Mouse (Mus musculus) heart, postnatal 36 days (tissue): ENCODE data around the gene Mlf1. TPM values are rescaled to one million over a fixed set of nuclear protein-coding genes. Genes with fewer than 3 reads are reported as not detected.

Experiments
- DNase-seq, 2 experiments: peaks; one replicate each; pipeline ENCODE4 v3.0.0; 2021 to 2022
- intact Hi-C: fragments of 180-260 bp; cut with DNase I; formaldehyde crosslinking; loops from one replicate; pipeline ENCODE4 v1.15.1; 2025
- total RNA-seq, 2 experiments: library from RNA; stranded (reverse); gene quantifications; 2 replicates each; pipeline ENCODE4 v1.2.3; 2021

Gene Mlf1
- total RNA-seq, 2 experiments from 2014 or later: 289 to 311 TPM

DNA sequence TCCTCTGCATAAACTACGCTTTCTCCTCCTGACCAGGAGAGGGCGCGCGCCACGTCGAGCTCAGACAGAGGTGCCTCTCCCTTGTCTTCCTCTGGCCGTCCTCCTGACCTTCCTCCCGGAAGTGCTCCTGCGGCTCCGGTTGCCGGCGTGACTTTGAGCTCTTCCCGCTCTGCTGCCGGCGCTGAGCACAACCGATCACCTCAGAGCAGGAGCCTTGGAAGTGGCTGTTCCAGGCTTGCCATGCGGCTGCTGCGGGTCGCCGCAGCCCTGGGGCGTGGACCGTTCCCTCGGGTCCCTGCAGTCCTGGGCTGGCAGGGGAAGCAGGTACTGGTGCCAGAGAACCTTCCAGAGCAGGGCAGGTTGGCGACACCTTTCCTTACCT, 56.1 kb downstream of the Mlf1 start, which contains the start of gene Gfm1:
Gfm1 (plus strand) TSS at position 98 of the 382 bp plus-strand sequence.
- DNase-seq: peak; percentile 87 to 89
- intact Hi-C loops: loop anchor here (1.0 to 5.0 kb wide), 4 partner anchors 37 to 152 kb away; partner anchors contain the start of gene Mfsd1

- no peak for DNase-seq
These were observed 60.1 kb downstream of the Mlf1 start for GRCm38 (mm10) chr3:67434011-67434410.

GRCm38 (mm10) chr3:67447143-67447542, 73.2 kb downstream of the Mlf1 start:
- no peak for DNase-seq
- intact Hi-C loops: no loop called here

More at GRCm38 (mm10) chr3:67434011-67434410, 60.1 kb downstream of the Mlf1 start:
- intact Hi-C loops: loop anchor here (5.0 kb wide), 2 partner anchors 33 to 148 kb away; partner anchors contain the start of gene Mfsd1

Other genes starting within 250 kb of the Mlf1 start
- gene Gm17402, start 1.1 kb downstream of the Mlf1 start, total RNA-seq: not detected
- gene Gfm1, start 56.0 kb downstream of the Mlf1 start, total RNA-seq: 100 to 1,000 TPM; 219 to 255 TPM
- 1 to 10 TPM; 4.9 to 6.0 TPM for gene Lxn, start 89.8 kb downstream of the Mlf1 start, total RNA-seq
- gene Rarres1, start 141.4 kb downstream of the Mlf1 start, total RNA-seq: 1 to 10 TPM in 1 of 2 experiments, under 1 TPM in 1; 0.92 to 1.1 TPM
- 10 to 100 TPM; 29.5 to 32.0 TPM for gene Mfsd1, start 208.6 kb downstream of the Mlf1 start, total RNA-seq